Mouse (Mus musculus) left cerebral cortex, adult 9 months (tissue): ENCODE measurements at regions not wholly inside any gene's neighbourhood (a gene's known extent, or its start where the extent isn't known, plus 50 kb on each side); places are given as distances from the start of the nearest gene placed in this dataset.

Experiments used
- DNase-seq, 2 experiments: peaks; one replicate each; pipeline ENCODE4 v3.0.0; 2022; ENCODE audit warnings: low spot score in 2 of 2

GRCm38 (mm10) chr3:58072230-58072839 is 224.5 kb upstream of the Pfn2 start:
- DNase-seq: no peak

GRCm38 (mm10) chr3:58089344-58090139 is 241.7 kb upstream of the Pfn2 start:
- peak in 1 of 2 experiments; percentile 49 for DNase-seq

GRCm38 (mm10) chr3:58090396-58090795 is 242.5 kb upstream of the Pfn2 start:
- DNase-seq: no peak

- DNase-seq: peak; percentile 45 to 84
These were observed 243.7 kb upstream of the Pfn2 start for GRCm38 (mm10) chr3:58091466-58092176.

- no peak for DNase-seq
These were observed 263.1 kb upstream of the Pfn2 start for GRCm38 (mm10) chr3:58110911-58111476.

GRCm38 (mm10) chr3:58112431-58112856 is 264.6 kb upstream of the Pfn2 start:
- DNase-seq: no peak

GRCm38 (mm10) chr3:58113941-58114340 is 266.1 kb upstream of the Pfn2 start:
- DNase-seq: peak in 1 of 2 experiments; percentile 67

- DNase-seq: no peak
These were observed 267.6 kb upstream of the Pfn2 start for GRCm38 (mm10) chr3:58115511-58115910.

GRCm38 (mm10) chr3:58116848-58117247 is 269.0 kb upstream of the Pfn2 start:
- DNase-seq: peak; percentile 53 to 86

GRCm38 (mm10) chr3:58120051-58120450 is 272.2 kb upstream of the Pfn2 start:
- DNase-seq: no peak

- peak in 1 of 2 experiments; percentile 78 for DNase-seq
These were observed 274.8 kb upstream of the Pfn2 start for GRCm38 (mm10) chr3:58122456-58123359.

GRCm38 (mm10) chr3:58123396-58124077 is 275.7 kb upstream of the Pfn2 start:
- no peak for DNase-seq

- DNase-seq: no peak
These were observed 277.0 kb upstream of the Pfn2 start for GRCm38 (mm10) chr3:58124886-58125285.

- no peak for DNase-seq
These were observed 279.1 kb upstream of the Pfn2 start for GRCm38 (mm10) chr3:58126996-58127395.

- DNase-seq: no peak
These were observed 280.2 kb upstream of the Pfn2 start for GRCm38 (mm10) chr3:58128059-58128458.

- no peak for DNase-seq
These were observed 281.6 kb upstream of the Pfn2 start for GRCm38 (mm10) chr3:58129358-58129903.

- no peak for DNase-seq
These were observed 278.7 kb upstream of the Tsc22d2 start for GRCm38 (mm10) chr3:58135607-58136365.

- DNase-seq: peak in 1 of 2 experiments; percentile 48
These were observed 275.6 kb upstream of the Tsc22d2 start for GRCm38 (mm10) chr3:58138726-58139585.
